Mouse (Mus musculus) natural killer cell, adult 2 months (primary cell): ENCODE data around the gene Pitpnb.

Source experiments
- DNase-seq, 2 experiments: peaks; one replicate each; pipeline ENCODE4 v3.0.0; 2022; ENCODE audit warnings: low spot score in 2 of 2

Gene Pitpnb

GRCm38 (mm10) chr5:111421424-111421823 is 90.9 kb downstream of the Pitpnb start:
- DNase-seq: no peak

- DNase-seq: no peak
Measured at GRCm38 (mm10) chr5:111422058-111422800, 91.7 kb downstream of the Pitpnb start.

- no peak for DNase-seq
Measured at GRCm38 (mm10) chr5:111423011-111423410, 92.4 kb downstream of the Pitpnb start.

GRCm38 (mm10) chr5:111423616-111424015 is 93.1 kb downstream of the Pitpnb start:
- DNase-seq: no peak

- DNase-seq: no peak
Measured at GRCm38 (mm10) chr5:111425813-111426212, 95.2 kb downstream of the Pitpnb start.

GRCm38 (mm10) chr5:111426249-111426648 is 95.7 kb downstream of the Pitpnb start:
- no peak for DNase-seq

GRCm38 (mm10) chr5:111428882-111429281 is 98.3 kb downstream of the Pitpnb start:
- no peak for DNase-seq

GRCm38 (mm10) chr5:111429726-111430125 is 99.2 kb downstream of the Pitpnb start:
- no peak for DNase-seq

- DNase-seq: no peak
Measured at GRCm38 (mm10) chr5:111431007-111431730, 100.6 kb downstream of the Pitpnb start.

GRCm38 (mm10) chr5:111432842-111433241 is 102.3 kb downstream of the Pitpnb start:
- no peak for DNase-seq

GRCm38 (mm10) chr5:111434342-111434842 is 103.8 kb downstream of the Pitpnb start:
- no peak for DNase-seq

GRCm38 (mm10) chr5:111436260-111436659 is 105.7 kb downstream of the Pitpnb start:
- DNase-seq: no peak

- no peak for DNase-seq
Measured at GRCm38 (mm10) chr5:111437205-111437604, 106.6 kb downstream of the Pitpnb start.
